In the genomic region with DNA sequence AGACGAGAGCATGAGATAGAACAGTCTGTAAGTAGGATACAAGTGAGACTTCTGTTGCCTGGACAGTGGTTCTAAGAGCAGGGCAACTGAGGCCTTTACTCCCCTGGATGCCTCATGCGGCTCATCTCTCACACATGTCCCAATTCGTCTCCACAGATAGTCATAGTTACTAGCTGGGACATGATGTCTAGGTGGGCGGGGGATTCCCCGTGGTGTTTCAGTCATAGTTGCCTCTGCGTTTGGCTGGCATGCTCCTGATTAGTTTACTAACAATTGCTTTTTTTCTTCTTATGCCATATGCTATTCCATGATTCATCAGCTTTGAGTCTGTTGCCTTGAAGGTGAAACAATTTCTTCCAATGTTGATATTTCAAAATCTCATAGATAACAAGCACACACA, we compare ENCODE assay signal across 20 mouse cellular contexts.
DNase-seq lines count a peak whose midpoint lies in the region.
"Had no signal": no experiment of that assay in that cellular context is flagged by ENCODE, and none has a peak within 500 bp of the region (broad histone marks: within the 10 kb centered on the region; RNA-seq: fewer than 3 reads in every experiment).

No protein-coding gene starts in this region.

- no peaks in the 10 kb centered on the region for H3K9me3 ChIP-seq in embryonic facial prominence, embryonic 10.5 days
- H3K9me3 ChIP-seq: embryonic facial prominence, embryonic 12.5 days; forebrain, embryonic 10.5 days; heart, embryonic 10.5 days; limb, embryonic 12.5 days; neural tube, embryonic 12.5 days had no signal

- no peak overlapping the region for H3K27ac ChIP-seq in embryonic facial prominence, embryonic 10.5 days (replicated peaks)
- H3K27ac ChIP-seq: embryonic facial prominence, embryonic 12.5 days; forebrain, embryonic 10.5 days; heart, embryonic 10.5 days; limb, embryonic 12.5 days; macrophage; neural tube, embryonic 12.5 days had no signal

- no peaks in the 10 kb centered on the region for H3K27me3 ChIP-seq in embryonic facial prominence, embryonic 10.5 days (replicated peaks; ENCODE audit: low read depth, poor library complexity, severe bottlenecking)
- H3K27me3 ChIP-seq: embryonic facial prominence, embryonic 12.5 days; limb, embryonic 12.5 days; neural tube, embryonic 12.5 days had no signal

- peak; percentile 16 to 58 for DNase-seq in frontal cortex, adult 2 months (ENCODE audit: extremely low spot score in 1 of 2, low spot score in 1 of 2)
- DNase-seq in frontal cortex, postnatal 25 days (ENCODE audit: low spot score in 2 of 2) = no peak
- DNase-seq in brain, adult 2 months (ENCODE audit: low read depth, low spot score) = peak; percentile 63
- peak; percentile 85 for DNase-seq in layer of hippocampus, adult 9-11 months
- DNase-seq in right cerebral cortex, postnatal 25 days = peak; percentile 31
- no peak for DNase-seq in embryonic facial prominence, embryonic 10.5 days (ENCODE audit: low spot score)
- no peak for DNase-seq in lung, adult 18-20 months
- DNase-seq in kidney, postnatal 4 days = no peak
- DNase-seq: adrenal gland, postnatal 14 days; cerebellum, postnatal 36 days; kidney, adult 9 months; liver, postnatal 0 days; midbrain, embryonic 14.5 days; thymus, adult 2 months had no signal

- H3K36me3 ChIP-seq in embryonic facial prominence, embryonic 10.5 days (replicated peaks) = no peaks in the 10 kb centered on the region
- H3K36me3 ChIP-seq: embryonic facial prominence, embryonic 12.5 days; forebrain, embryonic 10.5 days; heart, embryonic 10.5 days; limb, embryonic 12.5 days; neural tube, embryonic 12.5 days had no signal

- WGBS in embryonic facial prominence, embryonic 10.5 days = 90% methylated on average over 6 of the region's 6 CpGs

- no peak overlapping the region for H3K4me3 ChIP-seq in embryonic facial prominence, embryonic 10.5 days
- H3K4me3 ChIP-seq: embryonic facial prominence, embryonic 12.5 days; forebrain, embryonic 10.5 days; heart, embryonic 10.5 days; limb, embryonic 12.5 days; neural tube, embryonic 12.5 days had no signal

- no peaks in the 10 kb centered on the region for H3K4me1 ChIP-seq in embryonic facial prominence, embryonic 10.5 days
- H3K4me1 ChIP-seq: embryonic facial prominence, embryonic 12.5 days; forebrain, embryonic 10.5 days; heart, embryonic 10.5 days; limb, embryonic 12.5 days; neural tube, embryonic 12.5 days had no signal

Comparison
In these comparisons a context has a peak if more than half of its experiments do, and no peak if none do; other contexts are left out.
1. DNase-seq: peak in frontal cortex, adult 2 months (2 of 2), brain, adult 2 months (single experiment), layer of hippocampus, adult 9-11 months (single experiment) and right cerebral cortex, postnatal 25 days (single experiment); none in frontal cortex, postnatal 25 days (0 of 2), embryonic facial prominence, embryonic 10.5 days (single experiment), lung, adult 18-20 months (0 of 2) and kidney, postnatal 4 days (0 of 2).